Mouse (Mus musculus) ES-E14 (cell line): ENCODE data around the gene Rbx1.

Experiments used
- CHD2 ChIP-seq: IDR thresholded peaks from 2 replicates; pipeline ENCODE4 v1.6.1; 2014; ENCODE audit warnings: mild to moderate bottlenecking, low read depth, low read length, inconsistent platforms
- HCFC1 ChIP-seq: IDR thresholded peaks from 2 replicates; pipeline ENCODE4 v1.6.1; 2012; ENCODE audit warnings: low read length, inconsistent platforms, borderline replicate concordance; ENCODE audit not compliant: insufficient read depth
- MAFK ChIP-seq: IDR thresholded peaks from 2 replicates; pipeline ENCODE4 v1.6.1; 2014; ENCODE audit warnings: mild to moderate bottlenecking, low read depth, low read length, inconsistent platforms; ENCODE audit not compliant: insufficient read depth
- ZC3H11A ChIP-seq: IDR thresholded peaks from 2 replicates; pipeline ENCODE4 v1.6.1; 2012; ENCODE audit warnings: low read depth, mild to moderate bottlenecking, inconsistent platforms, low read length, borderline replicate concordance
- ZNF384 ChIP-seq: IDR thresholded peaks from 2 replicates; pipeline ENCODE4 v1.6.1; 2012; ENCODE audit warnings: low read depth, low read length, inconsistent platforms

DNA sequence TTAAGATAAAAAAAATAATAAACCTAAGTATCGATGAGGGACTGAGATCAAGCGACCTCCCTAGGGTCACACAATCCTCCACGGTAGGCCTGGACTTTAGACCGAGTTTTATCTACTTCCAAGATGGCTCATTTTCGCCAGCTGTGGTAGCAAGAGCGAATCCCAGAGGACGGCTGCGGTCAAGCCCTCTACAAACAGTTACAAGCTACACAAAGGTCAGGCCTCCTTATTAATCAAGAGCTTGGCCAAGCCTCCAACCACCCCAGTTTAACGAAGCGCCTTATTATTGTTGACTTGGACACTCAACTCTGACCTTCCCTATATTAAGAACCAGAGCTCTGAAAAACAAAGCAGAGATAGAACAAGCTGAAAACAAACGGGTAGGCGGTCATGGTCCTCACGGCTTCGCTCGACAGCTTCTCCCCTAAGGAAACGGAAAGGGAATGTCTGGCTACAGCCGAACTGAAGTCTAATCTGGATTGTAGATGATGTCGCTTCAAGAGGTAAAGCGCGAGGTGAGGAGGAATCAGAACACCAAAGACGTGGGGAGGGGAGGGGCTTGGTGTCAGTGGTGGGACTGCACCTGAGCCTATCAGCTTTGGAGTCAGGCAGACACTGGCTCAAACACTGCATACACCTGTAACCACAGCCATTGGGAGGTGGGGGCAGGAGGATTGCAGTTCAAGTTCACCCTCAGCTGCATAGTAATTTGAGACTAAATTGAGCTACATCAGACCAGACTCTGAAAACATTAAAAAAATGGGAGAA, 13.5 kb downstream of the Rbx1 start:
- TF ChIP-seq HCFC1 = no peak
- TF ChIP-seq ZNF384 = no peak
- no peak for TF ChIP-seq CHD2
- TF ChIP-seq ZC3H11A = no peak
- TF ChIP-seq MAFK = no peak
